Mouse (Mus musculus) midbrain, postnatal 0 days (tissue): ENCODE data around the gene Ikbke. TPM values are rescaled to one million over a fixed set of nuclear protein-coding genes. Genes with fewer than 3 reads are reported as not detected.

Experiments
- ATAC-seq: fragments of 200-750 bp; cut with Nextera tagmentation; 2 replicates; pipeline ENCODE4 v1.8.0; 2017; ENCODE audit warnings: moderate number of reproducible peaks, mild to moderate bottlenecking, moderate TSS enrichment, moderate library complexity; ENCODE audit not compliant: low FRiP score
- DNase-seq: peaks from one replicate; pipeline ENCODE4 v3.0.0-alpha.2; 2015; ENCODE audit warnings: low spot score
- H3K27ac ChIP-seq: fragments of 300-500 bp; sonication (generic); 2 replicates; pipeline ENCODE4 v1.5.1; 2014; ENCODE audit warnings: low read depth, mild to moderate bottlenecking, low read length, mixed read lengths
- H3K27me3 ChIP-seq: fragments of 300-500 bp; sonication (generic); 2 replicates; pipeline ENCODE4 v1.6.1; 2014; ENCODE audit warnings: low read length, control low read depth, mixed read lengths; ENCODE audit not compliant: insufficient read depth
- H3K36me3 ChIP-seq: fragments of 300-500 bp; sonication (generic); 2 replicates; pipeline ENCODE4 v1.6.1; 2014; ENCODE audit warnings: low read length, control low read depth, mixed read lengths; ENCODE audit not compliant: insufficient read depth
- H3K4me1 ChIP-seq: fragments of 300-500 bp; sonication (generic); 2 replicates; pipeline ENCODE4 v1.6.1; 2014; ENCODE audit warnings: mild to moderate bottlenecking, control low read depth, antibody characterized with exemption, low read length, mixed read lengths; ENCODE audit not compliant: insufficient read depth
- H3K4me2 ChIP-seq: fragments of 300-500 bp; sonication (generic); 2 replicates; pipeline ENCODE4 v1.6.1; 2014; ENCODE audit warnings: low read depth, mild to moderate bottlenecking, low read length, mixed read lengths; ENCODE audit not compliant: poor library complexity, severe bottlenecking
- H3K4me3 ChIP-seq: fragments of 300-500 bp; sonication (generic); 2 replicates; pipeline ENCODE4 v1.5.1; 2014; ENCODE audit warnings: low read depth, mild to moderate bottlenecking, low read length, moderate library complexity
- H3K9ac ChIP-seq: fragments of 300-500 bp; sonication (generic); replicated peaks from 2 replicates; pipeline ENCODE4 v1.6.1; 2014; ENCODE audit warnings: mild to moderate bottlenecking, low read length, moderate library complexity, mixed read lengths; ENCODE audit not compliant: poor library complexity, severe bottlenecking
- H3K9me3 ChIP-seq: fragments of 300-500 bp; sonication (generic); 2 replicates; pipeline ENCODE4 v1.6.1; 2016; ENCODE audit warnings: low read length, control low read depth
- CTCF ChIP-seq: IDR thresholded peaks from 2 replicates; pipeline ENCODE4 v1.5.1; 2016; ENCODE audit warnings: antibody characterized with exemption, mild to moderate bottlenecking
- WGBS: fragments of 180-500 bp; shearing (Covaris S2); extraction: QIAGEN DNeasy Blood & Tissue Kit; methylation state at CpG from one replicate; pipeline ENCODE4 v1.1.7; 2014; 5-methylcytosine and 5-hydroxymethylcytosine counted together
- polyA plus RNA-seq: library from polyadenylated mRNA; unstranded; fragments of >200 nt; fragmentation: Nextera tagmentation; extraction: Ambion mirVana; gene quantifications from 2 replicates; pipeline ENCODE4 v1.2.1, GENCODE M21; 2015
- total RNA-seq: library from RNA; depleted of rRNA; stranded (reverse); fragments of >200 nt; gene quantifications from 2 replicates; pipeline ENCODE4 v1.2.3, GENCODE M21; 2014; rRNA removed

Gene Ikbke
- total and polyA plus RNA-seq, 2 experiments from 2014 or later, result 0.67 to 5.3 TPM

- no peak for ATAC-seq
- no peaks in the 10 kb centered on the region for H3K36me3 ChIP-seq
- no peak overlapping the region for H3K27ac ChIP-seq
- no peaks in the 10 kb centered on the region for H3K27me3 ChIP-seq
- H3K4me1 ChIP-seq, result no peaks in the 10 kb centered on the region
- no peak overlapping the region for H3K4me3 ChIP-seq
- no peak overlapping the region for H3K9ac ChIP-seq
- WGBS, result 84% methylated on average over 8 of the region's 8 CpGs
- H3K4me2 ChIP-seq, result no peak overlapping the region
- no peak for DNase-seq
- H3K9me3 ChIP-seq, result no peaks in the 10 kb centered on the region
- no peak for TF ChIP-seq CTCF
Measured at GRCm38 (mm10) chr1:131204461-131204860, 74.9 kb downstream of the Ikbke start.

Other genes with a start within 250 kb of the Ikbke start
- gene Mapkapk2, start 181.8 kb downstream of the Ikbke start, total RNA-seq, result 44.2 and 48.1 TPM in 2 replicates
- gene Mapkapk2, start 181.8 kb downstream of the Ikbke start, polyA plus RNA-seq, result 13.7 and 13.8 TPM in 2 replicates
- 10.6 and 12.0 TPM in 2 replicates for gene Dyrk3, start 141.3 kb downstream of the Ikbke start, total RNA-seq
- 13.0 and 13.4 TPM in 2 replicates for gene Dyrk3, start 141.3 kb downstream of the Ikbke start, polyA plus RNA-seq
- 29.2 and 32.3 TPM in 2 replicates for gene Eif2d, start 126.4 kb downstream of the Ikbke start, total RNA-seq
- gene Eif2d, start 126.4 kb downstream of the Ikbke start, polyA plus RNA-seq, result 43.2 and 43.4 TPM in 2 replicates
- gene Rassf5, start 34.3 kb downstream of the Ikbke start, total RNA-seq, result 9.0 and 13.5 TPM in 2 replicates
- 4.9 and 5.8 TPM in 2 replicates for gene Rassf5, start 34.3 kb downstream of the Ikbke start, polyA plus RNA-seq
- gene Srgap2, start 247.7 kb upstream of the Ikbke start, total RNA-seq, result 76.1 and 80.6 TPM in 2 replicates
- 20.5 and 26.9 TPM in 2 replicates for gene Srgap2, start 247.7 kb upstream of the Ikbke start, polyA plus RNA-seq
- 0.42 and 0.60 TPM in 2 replicates for gene Fam72a, start 248.3 kb upstream of the Ikbke start, total RNA-seq
- gene Fam72a, start 248.3 kb upstream of the Ikbke start, polyA plus RNA-seq, result 0.53 and 0.82 TPM in 2 replicates